Mouse (Mus musculus): ENCODE measurements at regions not wholly inside any gene's neighbourhood (a gene's known extent, or its start where the extent isn't known, plus 50 kb on each side); places are given as distances from the start of the nearest gene placed in this dataset.

DNA sequence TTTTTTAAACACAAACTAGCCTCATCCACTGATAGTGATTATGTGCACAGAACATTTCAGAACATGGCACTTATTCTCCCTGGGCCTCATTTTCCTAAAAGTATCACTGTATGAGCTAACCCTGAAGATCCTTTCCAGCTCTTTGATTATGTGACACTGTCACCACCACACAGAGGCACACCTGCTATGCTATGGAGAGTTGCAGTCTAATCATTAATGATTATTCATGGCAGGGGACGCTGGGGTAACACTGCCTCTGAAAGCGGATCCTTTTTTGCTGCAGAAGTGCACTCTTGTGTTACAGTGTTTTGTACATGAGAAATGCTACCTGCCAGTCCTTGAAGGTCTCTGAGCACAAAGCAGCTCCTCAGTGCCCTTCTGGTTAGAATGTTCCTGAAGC is 615.3 kb upstream of the Fbxo33 start:
- DNase-seq, result no peak

GRCm38 (mm10) chr12:59822918-59823317 is 603.4 kb upstream of the Fbxo33 start:
- no peak for DNase-seq

DNA sequence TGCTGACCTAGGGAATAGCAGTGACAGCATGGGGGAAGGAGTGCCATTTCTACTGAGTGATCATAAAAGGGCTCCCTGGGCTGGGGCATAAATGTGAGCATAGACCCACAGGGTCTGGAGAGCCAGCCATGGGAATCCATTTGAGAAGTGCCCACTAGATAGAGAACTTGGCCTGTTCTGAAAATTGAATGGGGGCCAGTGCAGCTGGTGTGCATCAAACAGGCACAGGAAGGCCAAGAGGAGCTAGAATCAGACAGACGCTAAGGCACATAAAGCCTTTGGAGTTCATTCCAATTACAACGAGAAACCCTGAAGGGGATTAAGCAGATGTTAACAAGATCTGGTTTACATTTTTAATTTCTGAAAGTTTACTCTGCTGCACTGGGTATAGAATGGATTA is 602.9 kb upstream of the Fbxo33 start:
- no peak for DNase-seq

GRCm38 (mm10) chr12:59821698-59822097 is 602.2 kb upstream of the Fbxo33 start:
- DNase-seq, result no peak

GRCm38 (mm10) chr12:59815965-59816364 is 596.4 kb upstream of the Fbxo33 start:
- DNase-seq, result no peak

- DNase-seq, result no peak
These were observed 594.8 kb upstream of the Fbxo33 start for GRCm38 (mm10) chr12:59814356-59814755.

GRCm38 (mm10) chr12:59809224-59809623 is 589.7 kb upstream of the Fbxo33 start:
- no peak for DNase-seq

DNA sequence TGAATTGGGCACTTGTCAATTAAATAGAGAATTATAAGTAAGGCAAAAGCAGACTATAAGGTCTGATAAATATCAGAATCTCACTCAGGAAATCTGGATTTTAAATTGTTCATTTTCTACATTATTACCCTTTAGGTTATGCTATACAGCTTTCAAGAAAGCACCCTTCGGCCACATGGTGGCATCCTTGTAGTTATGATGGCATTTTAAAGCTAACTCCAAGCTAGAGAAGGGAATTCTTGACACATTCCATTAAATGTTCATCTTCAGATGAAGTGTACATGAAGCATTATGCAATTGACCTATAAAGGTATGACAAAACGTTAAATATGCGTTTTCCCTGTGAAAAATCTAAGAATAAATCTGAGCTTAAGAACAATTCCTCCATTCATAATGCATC is 578.5 kb upstream of the Fbxo33 start:
- no peak for DNase-seq

DNA sequence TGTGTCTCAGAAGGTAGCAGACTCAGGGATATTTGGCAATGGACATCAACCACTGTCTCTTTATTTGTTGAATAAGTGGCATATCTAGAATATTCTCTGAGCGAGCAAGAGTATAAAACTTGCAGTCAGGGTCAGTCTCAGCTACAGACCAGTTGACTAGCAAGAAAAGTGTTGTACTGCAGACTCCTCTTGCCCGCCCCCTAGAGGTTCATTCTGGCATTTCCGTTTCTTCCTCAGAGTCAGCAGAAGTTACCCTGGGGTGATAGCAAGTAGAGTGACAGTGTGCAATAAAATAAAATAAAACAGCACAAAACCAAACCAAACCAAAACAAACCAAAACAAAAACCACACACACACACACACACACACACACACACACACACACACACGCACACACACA is 571.9 kb upstream of the Fbxo33 start:
- no peak for DNase-seq

DNA sequence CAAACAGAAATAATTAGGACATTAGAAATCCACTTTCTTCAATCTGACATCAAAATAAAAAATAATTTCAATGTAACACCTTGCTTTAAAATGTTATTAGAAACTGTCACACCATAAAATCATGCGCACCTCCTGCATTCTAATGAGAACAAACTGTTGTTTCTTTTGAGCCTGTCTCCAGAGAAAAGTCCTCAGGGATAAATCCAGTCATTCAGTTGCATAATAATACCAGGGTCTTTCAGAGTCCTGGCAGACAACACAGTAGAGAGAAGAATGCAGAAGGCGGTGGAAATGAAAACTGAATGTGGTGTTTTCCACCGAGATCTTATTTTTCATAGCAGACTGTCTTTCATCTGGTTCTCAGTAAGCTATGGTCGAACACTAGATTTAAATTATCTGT is 567.3 kb upstream of the Fbxo33 start:
- no peak for DNase-seq

DNA sequence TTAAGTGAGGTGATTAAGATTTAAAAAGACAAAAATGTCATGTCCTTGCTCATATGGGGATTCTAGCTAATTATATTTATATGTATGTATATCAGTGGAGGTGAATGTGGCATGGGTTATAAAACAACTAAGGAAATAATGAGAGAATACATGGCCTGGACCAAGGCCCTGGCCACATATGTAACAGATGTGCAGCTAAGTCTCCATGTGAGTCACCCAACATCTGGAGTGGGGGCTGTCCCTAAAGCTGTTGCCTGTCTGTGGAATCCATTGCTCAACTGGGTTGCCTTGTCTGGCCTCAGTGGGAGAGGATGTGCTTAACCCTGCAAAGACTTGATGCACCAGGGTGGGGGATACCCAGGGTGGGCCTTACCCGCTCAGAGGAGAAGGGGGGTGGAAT is 551.5 kb upstream of the Fbxo33 start:
- no peak for DNase-seq

DNA sequence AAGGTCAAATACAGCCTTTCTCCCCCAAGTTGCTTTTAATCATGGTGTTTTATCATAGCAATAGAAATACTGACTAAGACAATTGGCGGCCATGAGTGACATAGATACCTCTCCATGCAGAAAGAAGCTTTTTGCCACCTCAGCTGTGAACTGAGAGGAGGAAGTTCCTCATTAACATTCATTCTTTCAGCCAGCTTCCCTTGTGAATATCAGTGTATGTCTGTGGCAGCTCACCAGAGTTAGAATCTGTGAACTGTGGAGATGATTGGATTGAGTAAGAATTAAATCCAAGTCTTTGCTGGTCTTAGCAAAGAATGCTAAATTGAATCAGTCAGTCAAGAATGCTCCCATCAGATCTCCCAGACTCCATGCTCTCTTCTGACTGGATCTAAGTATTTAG is 542.7 kb upstream of the Fbxo33 start:
- DNase-seq, result no peak

DNA sequence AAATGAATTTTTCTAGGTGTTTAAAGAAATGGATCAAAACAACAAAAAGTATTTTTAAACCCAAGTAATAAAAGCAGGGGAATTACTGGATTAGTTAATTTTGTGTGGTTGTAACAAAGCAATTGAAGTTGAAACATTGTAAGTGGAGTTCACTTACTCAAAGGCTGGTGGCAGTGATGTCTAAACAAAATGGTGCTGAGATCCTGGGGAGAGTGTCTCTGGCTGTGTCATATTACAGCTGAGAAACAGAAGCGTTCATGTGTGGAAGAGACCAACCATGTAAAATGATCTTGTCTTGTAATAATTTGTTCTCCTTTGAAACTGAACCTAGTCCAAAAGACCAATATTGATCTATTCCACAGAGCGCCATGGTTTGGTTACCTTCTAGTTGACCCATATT is 525.2 kb upstream of the Fbxo33 start:
- no peak for DNase-seq

DNA sequence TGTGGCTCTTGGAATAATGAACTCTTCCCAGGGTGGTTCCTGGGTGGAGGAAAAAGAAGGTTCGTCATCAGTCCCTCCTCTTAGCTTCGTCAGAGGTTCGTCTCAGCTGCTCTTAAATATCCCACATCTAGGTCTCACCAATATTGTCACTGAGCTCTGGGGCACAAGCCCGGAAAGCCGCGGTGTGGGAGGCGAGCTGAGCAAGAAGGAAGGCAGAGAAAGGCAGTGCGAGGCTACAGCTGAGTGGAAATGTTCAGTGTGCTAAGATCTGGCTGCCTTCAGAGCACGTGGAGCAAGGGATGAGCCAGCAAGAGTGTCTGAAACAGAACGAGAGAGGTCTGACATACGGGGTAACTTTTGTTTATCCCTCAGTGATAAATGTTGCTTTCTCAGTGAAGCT is 523.7 kb upstream of the Fbxo33 start:
- no peak for DNase-seq

- DNase-seq, result no peak
These were observed 505.4 kb upstream of the Fbxo33 start for GRCm38 (mm10) chr12:59724951-59725350.

- no peak for DNase-seq
These were observed 503.1 kb upstream of the Fbxo33 start for GRCm38 (mm10) chr12:59722471-59723182.

- DNase-seq, result no peak
These were observed 493.7 kb upstream of the Fbxo33 start for GRCm38 (mm10) chr12:59713216-59713615.

GRCm38 (mm10) chr12:59683235-59683634 is 463.7 kb upstream of the Fbxo33 start:
- DNase-seq, result no peak

DNA sequence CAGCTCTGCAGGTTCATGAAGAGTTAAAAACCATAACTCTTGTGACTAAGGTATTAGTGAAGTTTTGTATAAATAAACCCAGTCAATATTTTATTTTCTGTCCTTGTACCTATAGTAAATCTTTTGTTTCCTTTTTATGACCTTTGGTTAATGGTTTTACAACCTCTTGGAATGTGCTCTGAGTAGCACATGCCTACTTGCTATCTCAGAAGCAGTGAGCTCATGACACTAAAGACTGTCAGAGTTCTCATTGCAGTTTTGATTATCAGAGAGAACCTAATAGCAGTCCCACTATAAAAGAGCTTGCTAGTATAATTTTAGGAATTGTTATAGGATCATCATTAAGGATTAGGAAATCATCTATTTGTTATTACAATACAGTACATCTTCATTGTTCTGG is 443.6 kb upstream of the Fbxo33 start:
- DNase-seq, result no peak

- DNase-seq, result no peak
These were observed 411.2 kb upstream of the Fbxo33 start for GRCm38 (mm10) chr12:59630678-59631077.

DNA sequence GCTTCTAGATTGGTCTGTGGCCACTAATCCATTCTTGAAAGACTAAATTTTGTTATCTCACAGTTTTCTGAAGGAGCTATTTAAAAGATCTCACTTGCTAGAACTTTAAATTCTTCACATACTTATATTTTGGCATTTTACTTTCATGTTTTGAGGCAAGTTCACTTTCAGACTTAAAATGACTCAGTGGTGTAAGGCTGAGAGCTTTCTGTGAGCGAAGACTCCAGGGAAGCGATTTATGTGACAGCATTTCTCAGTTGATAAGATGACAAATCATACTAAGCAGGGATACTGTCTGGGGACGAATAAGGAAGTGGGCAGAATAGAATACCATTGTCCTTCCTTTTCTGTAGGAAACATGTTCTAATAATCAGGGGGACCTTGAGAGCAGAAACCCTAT is 403.6 kb upstream of the Fbxo33 start:
- DNase-seq, result no peak

DNA sequence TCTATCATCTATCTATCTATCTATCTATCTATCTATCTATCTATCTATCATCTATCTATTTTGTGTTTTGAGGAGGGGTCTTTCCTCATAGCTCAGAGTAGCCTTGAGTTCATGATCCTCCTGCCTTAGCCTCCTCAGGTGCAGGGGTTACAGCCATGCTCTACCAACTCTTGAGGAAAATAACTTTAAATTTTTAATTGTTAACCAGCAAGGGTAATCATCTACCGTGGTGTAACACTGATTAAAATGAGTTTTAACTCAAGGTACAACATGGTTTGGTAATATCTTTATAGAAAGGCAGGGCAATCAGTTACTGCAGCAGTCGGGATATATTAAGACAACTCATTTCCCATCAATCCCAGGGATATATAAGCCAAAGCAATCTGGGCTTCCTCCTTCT is 401.6 kb upstream of the Fbxo33 start:
- no peak for DNase-seq

- DNase-seq, result no peak
These were observed 400.8 kb upstream of the Fbxo33 start for GRCm38 (mm10) chr12:59620340-59620739.

DNA sequence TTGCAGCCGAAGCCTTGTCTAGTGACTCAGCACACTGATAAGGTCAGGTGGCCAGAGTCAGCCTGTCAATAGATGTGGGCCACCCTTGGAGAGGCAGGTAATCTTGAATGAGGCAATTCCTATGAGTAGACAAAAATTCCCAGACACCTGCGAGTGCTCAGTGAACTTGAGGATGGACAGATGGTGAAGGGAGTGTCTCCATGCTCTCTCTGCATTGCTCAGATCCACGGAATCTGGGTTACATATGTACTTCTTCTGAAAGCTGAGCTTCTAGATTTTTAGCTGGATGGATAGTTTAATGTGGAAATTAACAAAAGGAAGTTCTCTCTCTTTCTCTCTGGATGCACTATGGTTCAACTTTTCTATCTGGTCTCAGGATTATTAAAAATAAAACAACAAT is 396.6 kb upstream of the Fbxo33 start:
- DNase-seq, result no peak

GRCm38 (mm10) chr12:59599785-59600184 is 380.3 kb upstream of the Fbxo33 start:
- no peak for DNase-seq

- DNase-seq, result no peak
These were observed 369.8 kb upstream of the Fbxo33 start for GRCm38 (mm10) chr12:59589354-59589753.

Measured in cerebellum, adult 11 months (tissue).